Mouse (Mus musculus) embryo, embryonic 10 days (tissue): ENCODE results near the gene Ccser1.
"Not testable (repeated sequence)": the region's sequence is repeated elsewhere in the genome, so short reads cannot be mapped to it uniquely, and the experiment has no call there.

Source experiments
- DNase-seq: peaks from one replicate; pipeline ENCODE4 v3.0.0-alpha.2; 2015; ENCODE audit warnings: low spot score

Gene Ccser1

GRCm38 (mm10) chr6:62045042-62045441 is 864.9 kb downstream of the Ccser1 start:
- not testable (repeated sequence) for DNase-seq

DNA sequence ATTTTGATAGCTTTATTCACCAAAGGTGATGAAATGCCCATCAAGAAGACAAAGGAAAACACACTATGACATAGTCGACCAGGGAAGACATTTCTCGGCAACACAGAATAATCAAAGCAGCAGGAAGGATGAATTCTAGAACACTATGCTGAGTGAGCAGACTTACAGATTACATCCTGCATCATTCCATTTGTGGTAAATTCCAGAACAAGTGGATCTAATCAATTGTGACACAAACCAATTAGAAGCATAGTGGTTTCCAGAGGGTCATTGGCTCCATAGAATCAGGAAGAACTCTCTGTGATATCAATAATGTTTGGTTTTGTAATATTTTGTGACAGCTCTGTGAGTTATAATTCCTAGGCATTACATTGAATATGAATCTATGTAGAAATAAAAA is 875.2 kb downstream of the Ccser1 start:
- no peak for DNase-seq

DNA sequence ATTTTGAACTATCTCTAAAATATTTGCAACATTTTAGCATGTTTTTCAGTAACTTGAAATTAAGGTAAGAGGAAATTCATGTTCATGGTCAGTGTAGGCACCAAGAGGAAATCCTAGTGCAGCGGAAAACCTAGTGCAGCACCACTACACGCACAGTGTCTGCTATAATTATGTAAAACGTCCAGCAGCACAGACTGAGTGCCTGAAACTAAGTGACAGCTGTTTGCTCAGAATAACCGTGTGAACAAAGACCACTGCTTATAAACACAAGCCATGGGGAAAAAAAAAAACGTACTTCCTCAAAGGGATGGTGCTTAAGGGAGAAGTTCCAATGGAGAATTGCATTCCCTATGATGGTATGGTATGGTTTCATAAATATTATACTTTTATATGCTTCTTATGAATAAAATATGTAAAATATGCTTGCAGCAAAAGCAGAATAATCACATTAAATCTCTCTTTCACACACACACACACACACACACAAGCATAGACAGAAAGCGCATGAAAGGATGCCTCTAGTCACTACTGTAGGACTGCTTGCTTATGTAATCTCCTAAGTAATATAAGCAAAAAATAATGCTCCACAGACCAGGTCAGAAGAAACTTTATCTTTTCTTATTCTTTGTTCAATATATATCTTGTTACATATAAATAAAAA is 886.4 kb downstream of the Ccser1 start:
- DNase-seq: no peak

DNA sequence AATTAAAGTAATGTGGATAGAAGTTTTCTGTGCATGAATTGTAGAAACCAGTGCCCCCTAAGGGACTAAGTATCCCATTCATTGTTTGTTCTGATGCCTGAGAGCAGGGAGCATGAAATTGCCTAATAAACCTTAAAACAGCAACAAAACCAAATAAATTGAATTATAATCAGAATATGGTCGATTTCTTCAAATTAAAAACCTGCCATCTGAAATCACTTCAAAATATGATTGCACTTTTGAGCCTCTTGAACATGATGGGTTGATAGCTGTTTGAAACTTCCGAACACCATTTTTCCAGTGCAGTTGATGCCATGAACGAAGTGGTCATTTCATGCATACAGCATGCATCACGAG is 886.9 kb downstream of the Ccser1 start:
- DNase-seq: no peak

DNA sequence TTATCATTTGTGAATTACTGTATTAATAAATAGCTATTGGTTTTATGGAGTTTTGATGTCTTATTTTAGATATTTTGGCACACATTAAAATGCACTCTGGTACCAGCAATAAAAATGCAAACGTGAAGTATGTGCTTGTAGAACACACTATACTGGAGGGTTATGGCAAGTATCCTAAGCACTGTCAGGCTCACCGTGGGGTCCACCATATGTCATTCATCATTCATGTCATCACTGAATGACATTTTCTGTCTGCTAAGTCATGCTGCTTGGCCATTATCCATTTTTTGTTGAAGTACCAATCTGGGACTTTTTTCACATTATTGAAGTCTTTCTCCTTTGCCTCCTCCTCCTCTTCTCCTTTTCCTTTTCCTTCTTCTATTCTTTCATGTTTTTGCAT is 925.3 kb downstream of the Ccser1 start:
- no peak for DNase-seq

- no peak for DNase-seq
Measured at GRCm38 (mm10) chr6:62132531-62132930, 952.4 kb downstream of the Ccser1 start.

DNA sequence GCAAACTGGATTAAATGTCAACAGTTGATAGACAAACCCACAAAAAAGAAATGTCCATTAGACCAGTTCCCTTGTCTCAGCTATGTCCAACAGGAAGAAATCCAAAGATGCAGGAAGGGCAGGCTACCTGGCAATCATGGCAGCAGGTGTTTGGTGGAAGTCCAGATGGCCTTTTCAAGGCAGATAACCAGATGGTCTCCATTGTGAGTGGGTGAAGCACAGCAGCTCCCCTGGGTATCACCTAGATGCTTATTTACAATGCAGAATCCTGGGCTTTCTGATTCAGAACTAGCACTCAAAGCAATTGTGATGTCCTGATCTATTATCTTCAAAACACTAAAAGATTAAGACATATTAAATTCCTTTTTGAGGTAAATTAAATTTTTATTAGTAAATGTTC is 980.2 kb downstream of the Ccser1 start:
- DNase-seq: no peak

DNA sequence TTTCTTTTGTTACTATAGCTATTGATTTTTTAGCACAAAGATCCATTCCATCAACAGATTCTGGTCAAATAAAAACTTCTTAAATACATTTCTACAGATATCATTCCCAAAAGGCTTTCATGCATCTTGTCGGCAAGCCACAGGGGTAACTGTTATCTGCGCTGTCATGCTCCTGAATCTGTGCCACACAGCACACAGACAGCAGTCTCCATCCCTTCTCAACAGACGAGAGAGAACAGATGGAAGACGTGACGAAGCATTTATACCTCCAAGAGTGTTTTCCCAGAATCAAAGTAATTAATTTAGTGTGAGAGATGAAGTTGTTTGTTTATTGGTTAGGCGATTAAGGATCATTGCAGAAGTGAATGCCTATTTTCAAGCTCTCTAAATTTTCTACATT is 982.5 kb downstream of the Ccser1 start:
- DNase-seq: no peak

GRCm38 (mm10) chr6:62163826-62164225 is 983.7 kb downstream of the Ccser1 start:
- DNase-seq: peak; percentile 63

DNA sequence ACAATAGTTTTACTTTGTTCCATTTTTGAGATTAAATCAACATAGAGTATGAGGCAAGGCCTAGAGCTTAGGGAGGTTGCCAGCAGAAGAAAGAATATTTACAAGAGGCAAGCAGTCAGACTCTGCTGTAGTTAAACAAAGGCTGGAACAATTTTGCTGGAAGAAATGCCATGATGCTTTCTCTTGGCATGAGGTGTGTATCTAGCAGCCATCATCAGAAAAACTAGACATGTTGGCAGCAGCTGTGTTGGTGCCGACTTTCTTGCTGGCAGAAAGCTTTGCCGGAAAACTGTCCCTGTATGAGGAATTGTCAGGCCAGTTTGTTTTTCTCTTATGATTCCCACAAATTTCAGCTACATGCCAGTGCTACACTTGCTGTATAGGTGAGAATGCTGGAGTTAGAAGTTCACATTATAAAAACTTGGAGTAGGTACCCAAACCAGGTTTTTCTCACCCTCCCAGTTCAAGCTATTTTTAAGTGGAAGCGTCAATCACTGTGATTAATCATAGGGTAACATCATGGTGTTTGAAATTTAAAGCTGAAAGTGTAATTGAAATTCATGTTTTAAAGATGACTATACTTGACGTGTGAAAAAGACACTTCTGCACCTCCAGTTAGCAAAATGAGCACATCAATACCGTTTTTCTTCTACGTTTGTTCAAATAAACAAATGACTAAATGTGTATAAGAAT is 1016.5 kb downstream of the Ccser1 start:
- no peak for DNase-seq

GRCm38 (mm10) chr6:62198768-62199167 is 1018.6 kb downstream of the Ccser1 start:
- DNase-seq: no peak

DNA sequence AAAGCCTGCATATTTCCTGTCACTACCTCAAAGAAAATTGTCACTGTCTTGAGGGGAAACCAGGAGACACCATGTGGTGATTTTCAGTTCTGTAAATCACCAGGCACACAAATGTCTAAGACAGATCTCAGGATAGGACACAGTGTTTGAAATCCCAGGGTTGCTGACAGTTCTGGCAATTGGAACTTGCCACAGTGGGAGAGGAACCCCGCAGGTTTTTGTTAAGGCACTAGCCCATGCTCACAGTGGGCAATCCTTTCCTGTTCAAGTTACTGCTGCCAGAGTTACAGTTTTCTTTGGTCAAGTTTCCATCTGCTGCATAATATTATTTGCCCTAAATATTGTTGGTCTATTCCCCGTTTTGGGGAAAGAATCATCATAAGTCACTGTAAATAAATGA is 1024.9 kb downstream of the Ccser1 start:
- DNase-seq: no peak

DNA sequence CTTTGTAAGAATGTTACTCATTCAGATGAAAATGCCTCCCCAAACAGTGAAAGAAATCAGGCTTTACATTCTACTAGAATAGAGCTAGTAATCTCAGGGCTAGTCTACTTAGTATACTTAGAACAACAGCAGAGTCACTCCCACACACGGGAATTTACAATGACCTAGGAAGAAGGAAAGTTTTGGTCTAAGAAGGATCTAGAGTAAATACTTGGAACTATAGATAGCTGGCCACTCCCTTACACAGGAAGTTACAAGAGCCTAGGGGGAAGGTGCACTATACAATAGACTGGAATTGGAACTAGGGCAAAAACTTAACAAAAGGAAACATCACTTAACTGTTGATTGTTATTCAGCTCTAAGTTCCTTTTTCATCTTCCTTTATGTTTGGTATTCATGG is 1041.7 kb downstream of the Ccser1 start:
- DNase-seq: no peak

- no peak for DNase-seq
Measured at GRCm38 (mm10) chr6:62263899-62264298, 1083.8 kb downstream of the Ccser1 start.

DNA sequence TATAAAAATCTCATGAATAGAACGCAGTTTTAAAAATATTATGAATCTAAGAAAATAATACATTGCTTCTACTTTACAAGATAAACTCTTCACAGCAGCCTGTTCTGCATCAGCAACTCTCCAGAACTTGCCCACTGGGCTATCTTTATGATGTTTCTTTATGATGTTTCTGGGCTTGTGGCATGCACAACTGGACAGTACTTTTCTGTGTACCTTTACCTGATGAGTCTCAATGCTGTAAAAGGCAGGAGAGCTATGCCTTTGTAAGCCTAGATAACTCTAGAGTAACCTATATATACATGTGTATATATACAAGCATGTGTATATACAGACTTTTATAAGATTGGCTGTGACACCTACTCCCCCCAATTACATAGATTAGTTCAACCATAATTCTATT is 1084.4 kb downstream of the Ccser1 start:
- no peak for DNase-seq

GRCm38 (mm10) chr6:62281256-62281655 is 1101.1 kb downstream of the Ccser1 start:
- DNase-seq: no peak

- DNase-seq: no peak
Measured at GRCm38 (mm10) chr6:62301576-62302312, 1121.6 kb downstream of the Ccser1 start.

DNA sequence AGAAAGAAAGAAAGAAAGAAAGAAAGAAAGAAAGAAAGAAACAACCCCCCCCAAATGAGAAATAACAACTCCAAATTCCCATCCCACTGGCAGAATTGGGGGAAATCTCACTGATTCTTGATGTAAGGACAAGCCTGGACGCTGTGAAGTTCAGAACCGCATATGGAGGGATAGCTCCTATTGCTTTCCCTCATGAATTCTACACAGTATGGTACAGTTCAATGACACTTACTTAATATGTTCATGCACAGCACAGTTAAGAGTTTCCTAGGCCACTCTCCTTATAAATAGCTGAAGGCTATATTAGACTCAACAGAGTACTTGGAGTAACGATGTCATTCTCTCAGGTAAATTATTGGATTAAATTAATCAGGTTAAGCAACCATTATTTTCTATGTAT is 1138.5 kb downstream of the Ccser1 start:
- peak; percentile 4 for DNase-seq

- no peak for DNase-seq
Measured at GRCm38 (mm10) chr6:62340319-62340718, 1160.2 kb downstream of the Ccser1 start.

DNA sequence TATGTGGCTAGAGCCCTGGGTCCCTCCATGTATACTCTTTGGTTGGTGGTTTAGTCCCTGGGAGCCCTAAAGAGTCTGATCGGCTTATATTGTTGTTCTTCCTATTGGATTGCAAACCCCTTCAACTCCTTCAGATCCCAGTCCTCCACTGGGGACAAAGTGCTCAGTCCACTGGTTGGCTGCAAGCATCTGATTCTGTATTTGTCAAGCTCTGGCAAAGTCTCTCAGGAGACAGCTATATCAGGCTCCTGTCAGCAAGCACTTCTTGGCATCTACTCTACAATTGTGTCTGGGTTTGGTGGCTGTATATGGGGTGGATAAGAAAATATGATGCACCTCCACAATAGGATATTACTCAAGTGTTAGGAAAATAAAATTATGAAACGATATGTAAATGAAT is 1187.7 kb downstream of the Ccser1 start:
- DNase-seq: no peak
